Mouse (Mus musculus) 416B (cell line): Measurements from ENCODE around the gene Adam29.

ENCODE experiments used
- DNase-seq: peaks from one replicate; pipeline ENCODE4 v3.0.0; 2011; ENCODE audit warnings: low read depth

Gene Adam29

GRCm38 (mm10) chr8:55906848-55907247 lies at the start of gene Adam29:
Gene Adam29 (minus strand): TSS chr8:55906948.
- no peak for DNase-seq

- peak; percentile 41 for DNase-seq
These were observed 33.8 kb upstream of the Adam29 start for GRCm38 (mm10) chr8:55940526-55940880.

- no peak for DNase-seq
These were observed 33.2 kb upstream of the Adam29 start, which contains the start of gene Glra3 for GRCm38 (mm10) chr8:55939870-55940525. Gene Glra3 (plus strand): TSS chr8:55940460.
